Mouse (Mus musculus) testis, adult 2 months (tissue): ENCODE data around the gene Poln.

Experiments
- CTCF ChIP-seq: fragments of 200-500 bp; IDR thresholded peaks from 2 replicates; pipeline ENCODE4 v1.5.1; 2012; ENCODE audit warnings: low read depth, mild to moderate bottlenecking, inconsistent platforms, low read length, moderate library complexity; ENCODE audit not compliant: control insufficient read depth, insufficient read depth, insufficient replicate concordance
- POLR2A ChIP-seq: fragments of 200-500 bp; IDR thresholded peaks from 2 replicates; pipeline ENCODE4 v1.6.1; 2012; ENCODE audit warnings: low read depth, mild to moderate bottlenecking, inconsistent platforms, low read length, moderate library complexity; ENCODE audit not compliant: control insufficient read depth

- TF ChIP-seq CTCF (no peak), POLR2A (no peak)
Observed at GRCm38 (mm10) chr5:33982731-33983259, 186.5 kb downstream of the Poln start.
